In genomic region chr14:58607734-58608133, GRCm38 (mm10) we compare ENCODE assay signal across 10 mouse cellular contexts.
A peak's percentile ranks its signal among the peaks of the same experiment; 100 is the strongest.
DNase-seq lines count a peak whose midpoint lies in the region; ATAC-seq and TF ChIP-seq lines count a peak whose summit lies in the region.
"Had no signal": no experiment of that assay in that cellular context is flagged by ENCODE, and none has a peak within 500 bp of the region (broad histone marks: within the 10 kb centered on the region; RNA-seq: fewer than 3 reads in every experiment).

No protein-coding gene starts in this region.

- no peaks in the 10 kb centered on the region for H3K27me3 ChIP-seq in Patski
- H3K27me3 ChIP-seq: kidney, embryonic 15.5 days; neural tube, embryonic 12.5 days had no signal

- no peak for TF ChIP-seq CTCF in Patski (IDR thresholded peaks at IDR 0.05)

- in situ Hi-C loops in Patski (cut with MboI; ENCODE audit: low pct_unique_long_range_greater_than_20kb) = no loop called here

- ATAC-seq in Patski = peak; percentile 76
- ATAC-seq in erythroid progenitor cell, adult 5-6 weeks (replicated peaks; ENCODE audit: low FRiP score, poor library complexity, severe bottlenecking) = no peak

- POLR2A ChIA-PET in Patski (lab: Charles Lee) = no interaction called here

- intact Hi-C loops in gastrocnemius, postnatal 36 days (cut with DNase I) = no loop called here

- CTCF ChIA-PET in Patski (lab: Charles Lee) = interaction anchor here (1.2 kb wide), 1 partner anchor 11 kb away, joined by 4 read pairs; no protein-coding TSS in a partner anchor

- peak; percentile 12 for DNase-seq in 3134 (ENCODE audit: extremely low read depth, insufficient read length, low spot score)
- DNase-seq in Patski (ENCODE audit: low read depth, low spot score) = peak; percentile 81
- peak; percentile 17 to 19 for DNase-seq in gastrocnemius, postnatal 36 days
- peak; percentile 66 for DNase-seq in heart, postnatal 4 days
- DNase-seq in layer of hippocampus, postnatal 25 days (ENCODE audit: extremely low spot score in 1 of 2, low spot score in 1 of 2) = no peak
- no peak for DNase-seq in thymus, postnatal 36 days
- DNase-seq: thymus, postnatal 4 days had no signal

Comparison
In these comparisons a context has a peak if more than half of its experiments do, and no peak if none do; other contexts are left out.
1. DNase-seq: peak in 3134 (single experiment), Patski (single experiment), gastrocnemius, postnatal 36 days (2 of 2) and heart, postnatal 4 days (single experiment); none in layer of hippocampus, postnatal 25 days (0 of 2) and thymus, postnatal 36 days (0 of 2).